Mouse (Mus musculus): ENCODE data around the gene Tnnt2.

GRCm38 (mm10) chr1:135892233-135892632, 56.1 kb downstream of the Tnnt2 start:
- no peak for TF ChIP-seq CTCF (IDR thresholded peaks at IDR 0.05; ENCODE audit: low read depth, low read length)
- TF ChIP-seq POLR2A (IDR thresholded peaks at IDR 0.05; ENCODE audit: borderline replicate concordance, low read depth, low read length), result no peak
